Mouse (Mus musculus): ENCODE results near the gene Gna15.

DNA sequence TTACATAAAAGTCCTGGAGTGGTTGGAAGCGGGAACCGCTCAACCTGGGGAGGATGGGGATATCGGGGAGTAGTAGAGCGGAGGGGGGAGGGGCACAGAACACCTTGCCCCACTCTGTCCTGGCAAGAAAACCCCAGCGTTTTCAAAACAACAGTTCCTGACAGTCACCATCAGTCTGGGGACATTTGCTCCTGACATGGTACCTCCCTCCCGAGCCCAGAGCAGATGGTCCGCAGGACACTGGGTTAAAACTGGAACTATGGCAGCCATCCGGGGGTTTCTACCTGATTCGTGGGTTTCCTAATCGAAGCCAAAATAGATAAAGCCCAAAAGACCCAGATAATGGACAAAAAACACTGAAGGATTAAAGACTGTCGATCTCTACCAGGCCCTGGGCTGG lies 63.1 kb downstream of the Gna15 start:
- TF ChIP-seq POLR2A (IDR thresholded peaks at IDR 0.05; ENCODE audit: insufficient read length, low read depth) (no peak), MAX (IDR thresholded peaks at IDR 0.05; ENCODE audit: low read depth) (no peak), MYOD1 (IDR thresholded peaks at IDR 0.05; ENCODE audit: control insufficient read depth in 1 of 3, insufficient read length in 2 of 3, low read depth in 2 of 3) (no peak), TCF12 (IDR thresholded peaks at IDR 0.05; ENCODE audit: insufficient read depth, poor library complexity, severe bottlenecking) (no peak), USF1 (IDR thresholded peaks at IDR 0.05; ENCODE audit: low read depth) (no peak), CEBPB (IDR thresholded peaks at IDR 0.05; ENCODE audit: insufficient read depth, poor library complexity, severe bottlenecking) (no peak), SRF (IDR thresholded peaks at IDR 0.05; ENCODE audit: control insufficient read depth, insufficient read length, low read depth) (no peak), E2F4 (IDR thresholded peaks at IDR 0.05; ENCODE audit: insufficient read depth) (no peak), TCF3 (IDR thresholded peaks at IDR 0.05; ENCODE audit: insufficient read length, low read depth) (no peak), POLR2AphosphoS2 (IDR thresholded peaks at IDR 0.05; ENCODE audit: insufficient read length, low read depth) (no peak)

Data from myocyte (in vitro differentiated cells).